Mouse (Mus musculus): ENCODE results near the gene Stap2.

Gene Stap2

GRCm38 (mm10) chr17:56007444-56008355 is 2.3 kb upstream of the Stap2 start:
- no peak for DNase-seq (ENCODE audit: low spot score)

GRCm38 (mm10) chr17:56006956-56007355 is 1.6 kb upstream of the Stap2 start:
- DNase-seq (ENCODE audit: low spot score) = no peak

GRCm38 (mm10) chr17:56003000-56003399 is 2.4 kb downstream of the Stap2 start:
- DNase-seq (ENCODE audit: low spot score) = no peak

- no peak for DNase-seq (ENCODE audit: low spot score)
These were observed 5.4 kb downstream of the Stap2 start for GRCm38 (mm10) chr17:55999794-56000499.

- DNase-seq (ENCODE audit: low spot score) = no peak
These were observed 9.4 kb downstream of the Stap2 start for GRCm38 (mm10) chr17:55996007-55996406.

DNA sequence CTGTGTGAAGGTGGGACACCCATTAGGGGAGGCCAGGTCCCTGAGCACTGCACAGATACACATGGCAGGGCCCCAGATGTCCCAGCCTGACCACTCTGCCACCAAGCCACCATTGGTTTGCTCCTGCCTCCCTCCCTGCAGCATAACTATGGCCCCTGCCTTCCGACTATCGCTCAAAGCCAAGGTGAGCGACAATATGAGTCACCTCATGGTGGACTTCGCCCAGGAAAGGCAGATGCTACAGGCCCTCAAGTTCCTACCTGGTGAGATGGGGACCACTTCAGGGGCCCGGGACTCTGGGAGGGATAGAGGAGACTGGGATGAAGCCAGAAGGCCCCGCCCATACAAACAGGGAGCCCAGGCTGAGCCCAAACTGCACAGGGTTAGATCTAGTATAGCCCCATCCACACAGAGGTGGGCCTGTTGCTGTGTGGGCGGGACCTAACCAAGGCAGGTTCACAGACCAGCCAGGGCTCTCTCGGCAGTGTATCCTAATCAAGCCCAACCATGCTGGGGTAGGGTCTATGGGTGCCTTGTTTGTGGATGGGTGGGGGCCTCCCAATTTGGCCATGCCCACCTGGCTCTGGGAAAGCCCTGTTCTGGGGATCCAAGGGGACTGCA is 15.0 kb downstream of the Stap2 start:
- no peak for DNase-seq (ENCODE audit: low spot score)

GRCm38 (mm10) chr17:55986030-55986961 is 19.1 kb downstream of the Stap2 start, which contains the start of gene Fsd1:
TSS of gene Fsd1 (plus strand) at chr17:55986509.
- DNase-seq (ENCODE audit: low spot score) = no peak

DNA sequence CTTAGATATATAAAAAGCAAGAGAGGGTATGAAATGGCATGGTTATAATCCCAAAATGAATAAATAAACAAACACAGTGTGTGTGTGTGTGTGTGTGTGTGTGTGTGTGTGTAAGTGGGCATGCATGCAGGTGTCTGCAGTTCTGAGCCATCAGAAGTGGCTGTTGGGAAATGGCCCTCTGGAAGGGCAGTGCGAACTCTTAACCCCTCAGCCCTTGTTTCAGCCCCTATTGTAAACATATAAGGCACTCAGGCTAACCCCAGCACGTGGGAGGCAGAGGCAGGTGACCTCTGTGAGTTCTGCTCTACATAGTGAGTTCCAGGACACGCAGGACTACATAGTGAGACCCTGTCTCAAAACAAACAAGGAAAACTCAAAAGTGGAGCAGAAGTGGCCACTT is 28.1 kb downstream of the Stap2 start:
- no peak for DNase-seq (ENCODE audit: low spot score)

DNA sequence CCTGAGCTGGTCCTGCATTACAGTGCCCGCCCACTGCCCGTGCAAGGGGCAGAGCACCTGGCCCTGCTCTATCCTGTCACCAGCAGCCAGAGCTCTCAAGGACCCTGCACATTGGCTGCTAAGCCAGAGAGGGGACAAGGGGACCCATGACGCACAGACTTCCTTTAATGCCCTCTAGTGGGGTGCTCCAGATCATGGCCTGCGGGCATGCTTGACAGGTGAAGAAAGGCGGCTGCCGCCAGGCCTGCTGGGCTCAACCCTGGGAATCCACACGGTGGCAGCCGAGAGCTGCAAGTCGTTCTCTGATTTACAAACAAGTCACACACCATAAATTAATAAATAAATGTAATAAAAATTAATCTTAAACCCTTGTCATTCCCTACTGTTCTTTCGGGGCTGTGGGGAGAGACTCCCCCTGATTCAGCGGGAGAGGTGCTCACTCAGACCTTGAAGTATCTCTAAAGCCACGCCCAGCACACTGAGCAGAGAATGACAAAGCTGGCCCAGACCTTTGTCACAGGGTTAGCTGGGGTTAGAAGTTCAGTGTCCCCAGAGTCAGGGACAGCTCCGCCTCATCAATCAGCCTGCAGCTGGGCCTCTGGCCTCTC is 29.0 kb downstream of the Stap2 start:
- DNase-seq (ENCODE audit: low spot score) = peak; percentile 78

GRCm38 (mm10) chr17:55971453-55971852 is 33.9 kb downstream of the Stap2 start:
- no peak for DNase-seq (ENCODE audit: low spot score)

- no peak for DNase-seq (ENCODE audit: low spot score)
These were observed 35.2 kb downstream of the Stap2 start, which contains the start of gene Shd for GRCm38 (mm10) chr17:55969966-55970891. TSS of gene Shd (plus strand) at chr17:55970467.

GRCm38 (mm10) chr17:55969560-55969959 is 35.8 kb downstream of the Stap2 start:
- DNase-seq (ENCODE audit: low spot score) = no peak

DNA sequence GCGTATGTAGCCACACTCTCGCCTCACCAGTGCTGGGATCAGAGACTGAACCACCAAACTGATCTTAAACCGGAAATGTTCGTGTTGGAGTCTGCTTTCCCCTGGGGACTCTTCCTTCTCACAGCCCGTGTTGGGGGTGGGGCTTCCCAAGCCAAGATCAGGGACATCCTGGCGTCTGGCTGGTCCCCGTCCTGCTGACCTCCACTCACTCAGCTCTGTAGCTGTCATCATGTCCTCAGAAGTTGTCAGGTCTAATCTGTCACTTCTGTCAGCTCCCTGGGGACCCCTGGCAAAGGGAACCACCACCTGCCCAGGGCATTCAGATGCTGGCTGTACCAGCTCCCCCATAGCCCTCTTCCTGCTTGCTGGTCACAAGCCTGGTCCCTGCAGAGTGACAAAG is 37.2 kb downstream of the Stap2 start:
- no peak for DNase-seq (ENCODE audit: low spot score)

DNA sequence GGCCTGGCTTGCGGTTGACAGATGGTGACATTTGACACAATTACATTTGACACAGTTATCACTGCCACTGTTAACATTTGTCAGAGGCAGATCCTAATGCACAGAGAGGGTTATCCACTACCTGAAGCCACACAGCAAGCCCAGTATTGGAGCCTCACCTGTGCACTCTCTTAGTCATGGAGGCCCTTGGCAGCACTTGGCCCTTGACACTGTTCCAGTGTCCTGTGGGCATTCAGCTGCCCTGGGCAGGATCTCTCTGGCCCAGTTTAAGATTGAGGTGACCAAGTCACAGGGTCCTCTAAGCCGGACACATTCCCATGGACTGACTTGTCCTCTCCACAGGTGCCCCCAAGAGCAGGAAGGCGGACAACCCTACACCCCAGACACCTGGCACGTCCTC is 38.2 kb downstream of the Stap2 start:
- DNase-seq (ENCODE audit: low spot score) = no peak

GRCm38 (mm10) chr17:55964996-55965395 is 40.4 kb downstream of the Stap2 start:
- no peak for DNase-seq (ENCODE audit: low spot score)

GRCm38 (mm10) chr17:55964496-55964895 is 40.9 kb downstream of the Stap2 start:
- DNase-seq (ENCODE audit: low spot score) = no peak

GRCm38 (mm10) chr17:55963171-55963570 is 42.2 kb downstream of the Stap2 start:
- DNase-seq (ENCODE audit: low spot score) = no peak

GRCm38 (mm10) chr17:55961631-55962030 is 43.8 kb downstream of the Stap2 start:
- no peak for DNase-seq (ENCODE audit: low spot score)

GRCm38 (mm10) chr17:55960791-55961190 is 44.6 kb downstream of the Stap2 start:
- no peak for DNase-seq (ENCODE audit: low spot score)

Measured in lung, postnatal 25 days (tissue).